Mouse (Mus musculus) cerebellum, adult 18-20 months (tissue): Measurements from ENCODE around the gene Derl2.

Source experiments
- DNase-seq, 2 experiments: peaks; one replicate each; pipeline ENCODE4 v3.0.0; 2021

Gene Derl2

GRCm38 (mm10) chr11:70980751-70981510 lies 38.7 kb downstream of the Derl2 start:
- DNase-seq, result no peak

DNA sequence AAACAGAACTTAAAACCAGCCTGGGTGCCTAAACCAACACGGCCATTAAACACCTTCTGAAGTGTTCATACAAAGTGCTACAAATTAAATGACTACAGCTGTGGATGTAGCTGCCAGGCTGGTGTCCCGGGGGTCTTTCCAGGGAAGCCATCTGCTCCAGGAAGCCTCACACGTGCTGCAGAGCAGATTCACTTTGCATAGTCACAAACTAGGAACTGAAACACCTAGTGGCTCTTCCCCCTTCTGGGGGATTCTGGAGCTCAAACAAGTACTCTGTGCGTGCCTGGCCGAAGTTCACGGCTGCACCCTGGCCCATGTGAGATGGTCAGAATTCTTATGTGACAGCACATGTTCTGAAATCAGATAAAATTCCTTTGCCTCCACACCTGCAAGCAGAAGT lies 39.4 kb downstream of the Derl2 start:
- no peak for DNase-seq

DNA sequence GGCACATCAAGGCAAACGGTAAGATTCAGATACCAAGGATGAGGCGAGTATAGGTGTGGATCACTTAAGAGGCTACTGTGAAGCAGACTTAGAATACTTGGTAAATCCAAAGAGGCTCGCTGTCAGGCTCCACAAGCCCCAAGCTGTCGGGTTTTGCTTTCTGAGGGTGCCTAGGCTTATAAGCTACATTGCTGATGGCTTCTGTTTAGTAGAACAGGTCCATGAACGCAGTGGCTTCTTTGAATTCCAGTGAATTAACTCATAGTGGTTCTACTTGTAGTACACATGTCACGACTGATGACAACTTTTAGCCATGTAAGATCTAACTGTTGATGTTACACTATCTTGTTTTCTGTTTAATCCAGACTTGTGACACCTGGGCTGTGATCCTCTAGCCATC lies 42.3 kb downstream of the Derl2 start:
- DNase-seq, result no peak

DNA sequence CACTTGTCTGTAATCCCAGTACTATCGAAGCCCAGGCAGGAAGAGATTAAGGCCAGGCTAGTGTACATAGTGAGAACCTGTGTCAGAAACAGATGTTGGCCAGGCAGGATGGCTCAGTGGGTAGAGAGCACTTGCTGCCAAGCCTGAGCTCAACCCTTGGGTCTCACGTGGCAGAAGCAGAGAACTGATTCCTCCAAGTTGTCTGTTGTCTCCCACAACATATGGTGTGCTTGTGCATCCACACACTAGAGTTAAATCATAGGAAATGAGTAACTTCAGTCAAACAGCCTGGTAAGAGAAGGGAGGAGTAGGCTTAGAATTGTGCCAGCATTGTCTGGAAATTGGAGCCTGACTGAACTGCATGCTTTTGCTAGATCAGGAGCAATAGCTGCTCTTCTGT lies 44.4 kb downstream of the Derl2 start:
- no peak for DNase-seq

DNA sequence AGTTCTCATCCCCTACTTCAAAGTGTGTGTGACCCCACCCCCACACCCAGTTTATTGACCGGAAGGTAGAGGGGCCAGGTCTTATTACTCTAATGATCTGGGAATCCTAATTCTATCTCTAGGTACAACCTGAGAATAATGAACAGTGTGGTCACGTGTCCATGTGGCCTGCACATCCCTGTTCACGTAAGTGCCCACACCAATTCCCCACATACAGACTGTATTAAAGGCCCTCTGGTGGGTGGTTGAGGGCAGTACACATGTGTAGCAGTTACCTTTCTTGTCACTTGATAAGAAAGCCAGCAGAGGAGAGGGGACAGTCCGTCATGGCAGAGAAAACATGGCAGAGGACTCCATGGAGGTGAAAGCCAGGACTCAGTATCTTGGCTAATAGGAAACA lies 45.7 kb downstream of the Derl2 start:
- DNase-seq, result no peak

GRCm38 (mm10) chr11:70972586-70972985 lies 47.1 kb downstream of the Derl2 start:
- DNase-seq, result no peak

- DNase-seq, result peak in 1 of 2 experiments; percentile 11
These were observed 48.8 kb downstream of the Derl2 start for GRCm38 (mm10) chr11:70970560-70971540.

GRCm38 (mm10) chr11:70969821-70970559 lies 49.7 kb downstream of the Derl2 start, which contains the start of the genes Nup88 and Rpain:
Gene Nup88 (minus strand): TSS chr11:70969973.
Gene Rpain (plus strand): TSS chr11:70970213.
- DNase-seq, result peak; percentile 92 to 94

DNA sequence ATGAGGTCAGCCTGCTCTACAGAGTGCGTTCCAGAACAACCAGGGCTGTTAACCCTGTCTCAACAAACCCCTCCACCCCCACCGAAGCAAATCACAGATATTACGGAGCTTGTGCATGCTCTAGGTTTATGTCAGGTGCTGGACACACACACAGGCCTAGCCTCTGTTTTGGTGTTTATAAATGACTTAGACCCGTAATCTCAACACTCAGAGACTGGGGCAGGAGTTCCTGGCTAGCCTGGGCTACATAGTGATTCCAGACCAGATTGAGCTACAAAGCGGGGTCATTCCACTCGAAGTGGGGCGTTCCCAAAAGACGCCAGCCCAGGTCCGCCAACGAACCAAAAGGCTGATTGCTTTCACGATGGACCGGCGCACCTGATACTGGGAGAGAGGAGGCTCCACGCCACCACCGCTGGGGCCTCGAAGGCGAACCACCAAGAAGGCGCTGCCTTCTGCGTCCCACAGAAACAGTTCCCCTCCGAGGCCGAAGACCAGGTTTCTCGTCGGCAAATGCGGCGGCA lies 50.3 kb downstream of the Derl2 start:
- DNase-seq, result peak; percentile 11

- DNase-seq, result no peak
These were observed 55.3 kb downstream of the Derl2 start for GRCm38 (mm10) chr11:70964222-70964907.

GRCm38 (mm10) chr11:70960786-70961554 lies 58.7 kb downstream of the Derl2 start:
- DNase-seq, result no peak
